Mouse (Mus musculus): ENCODE measurements around the gene Tnrc6c. TPM values are rescaled to one million over a fixed set of nuclear protein-coding genes. Genes with fewer than 3 reads are reported as not detected.

Gene Tnrc6c
- polyA plus RNA-seq, 1 experiment from 2014 or later = 20.0 TPM

DNA sequence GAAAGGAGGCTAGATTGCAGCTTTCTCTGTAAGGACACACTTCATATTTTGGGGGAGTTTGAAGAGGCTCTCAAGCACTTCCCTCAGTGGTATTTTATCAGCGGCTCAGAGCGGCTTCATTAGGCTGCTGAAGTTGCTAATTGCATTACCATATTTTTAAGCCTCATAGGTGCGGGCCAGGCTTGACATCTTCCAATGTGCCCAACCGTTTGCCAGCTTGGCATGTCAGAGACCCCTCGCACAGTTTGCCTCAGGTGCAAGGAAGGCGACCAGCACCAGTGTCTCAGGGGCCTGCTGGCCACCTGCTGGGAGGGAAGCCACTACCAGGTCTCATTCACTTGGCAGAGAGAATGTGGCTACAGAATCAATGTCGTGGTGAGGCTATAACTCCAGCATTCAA lies 41.2 kb upstream of the Tnrc6c start:
- no peaks in the 10 kb centered on the region for H3K27me3 ChIP-seq (replicated peaks; ENCODE audit: control insufficient read depth, insufficient read depth, low read length)
- H3K36me3 ChIP-seq (ENCODE audit: control insufficient read depth, insufficient read depth, low read length) = no peaks in the 10 kb centered on the region
- no peaks in the 10 kb centered on the region for H3K9me3 ChIP-seq (replicated peaks; ENCODE audit: control insufficient read depth, low read length)
- H3K9ac ChIP-seq (ENCODE audit: low read length) = no peak overlapping the region
- H3K4me2 ChIP-seq (ENCODE audit: low read length) = no peak overlapping the region
- WGBS = 37% methylated on average over 7 of the region's 7 CpGs
- peak; percentile 49 for DNase-seq (ENCODE audit: low spot score)
- no peak overlapping the region for H3K27ac ChIP-seq (ENCODE audit: low read depth, low read length)
- H3K4me3 ChIP-seq (ENCODE audit: low read depth, low read length) = no peak overlapping the region
- no peak for ATAC-seq
- H3K4me1 ChIP-seq (ENCODE audit: control insufficient read depth, insufficient read depth, low read length) = peaks cover 25% of the 10 kb centered on the region

DNA sequence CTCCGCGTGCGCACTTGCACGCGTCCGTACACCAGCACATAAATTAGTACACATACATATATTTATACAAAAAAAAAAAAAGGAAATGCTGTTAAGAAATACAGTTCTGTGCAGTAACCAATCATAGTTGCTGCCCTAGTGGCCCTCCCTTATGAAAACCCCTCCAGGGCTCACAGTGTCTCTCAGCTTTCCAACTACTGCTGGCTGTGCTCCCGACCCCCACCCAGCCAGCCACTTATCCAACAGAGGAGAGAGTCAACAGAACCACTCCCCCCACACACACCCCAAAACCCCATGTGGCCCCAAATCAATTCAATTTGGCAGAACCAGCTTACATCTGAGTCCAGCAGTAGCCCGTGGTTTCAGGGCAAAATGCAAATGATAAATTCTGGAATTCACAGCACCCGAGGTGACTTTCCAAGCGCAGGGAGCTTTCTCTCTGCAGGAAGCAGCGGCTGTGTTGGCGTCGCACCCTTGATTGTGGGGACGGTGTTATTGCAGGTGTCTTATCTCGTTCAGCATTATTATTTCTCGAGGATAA lies 36.7 kb upstream of the Tnrc6c start:
- Histone ChIP-seq H3K9ac (ENCODE audit: low read length) (peak overlapping the region; percentile 10; the same call in 1 of the 2 replicates), H3K27ac (ENCODE audit: low read depth, low read length) (peak overlapping the region; percentile 55; the same call in 1 of the 2 replicates), H3K27me3 (replicated peaks; ENCODE audit: control insufficient read depth, insufficient read depth, low read length) (no peaks in the 10 kb centered on the region), H3K36me3 (ENCODE audit: control insufficient read depth, insufficient read depth, low read length) (no peaks in the 10 kb centered on the region), H3K4me1 (ENCODE audit: control insufficient read depth, insufficient read depth, low read length) (peaks cover 16% of the 10 kb centered on the region), H3K4me3 (ENCODE audit: low read depth, low read length) (no peak overlapping the region), H3K4me2 (ENCODE audit: low read length) (peak overlapping the region; percentile 17; the same call in 1 of the 2 replicates), H3K9me3 (replicated peaks; ENCODE audit: control insufficient read depth, low read length) (no peaks in the 10 kb centered on the region)
- DNase-seq (ENCODE audit: low spot score) (no peak), ATAC-seq (no peak)
- WGBS = 23% methylated on average over 16 of the region's 16 CpGs

DNA sequence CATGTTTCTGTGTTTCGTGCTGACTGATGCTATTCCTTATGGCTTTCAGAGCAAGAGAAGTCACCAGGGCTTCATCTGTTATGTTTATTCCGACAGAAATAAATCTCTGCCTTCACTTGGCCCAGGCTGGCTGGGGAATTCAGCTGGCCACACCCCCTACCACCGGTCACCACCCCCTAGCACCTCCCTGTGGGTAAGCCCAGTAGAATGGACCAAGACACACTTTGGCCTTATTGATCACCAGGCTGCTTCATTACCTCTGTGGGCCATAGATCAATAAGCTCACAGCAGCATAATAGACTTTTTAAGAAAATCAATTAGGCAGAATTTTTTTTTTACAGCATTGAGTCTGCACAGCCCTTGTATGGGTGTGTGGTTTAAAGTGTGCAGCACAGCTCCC lies 35.9 kb upstream of the Tnrc6c start:
- Histone ChIP-seq H3K9ac (ENCODE audit: low read length) (no peak overlapping the region; the same call in 1 of the 2 replicates), H3K9me3 (replicated peaks; ENCODE audit: control insufficient read depth, low read length) (no peaks in the 10 kb centered on the region), H3K4me2 (ENCODE audit: low read length) (no peak overlapping the region; the same call in 1 of the 2 replicates), H3K4me3 (ENCODE audit: low read depth, low read length) (no peak overlapping the region), H3K27me3 (replicated peaks; ENCODE audit: control insufficient read depth, insufficient read depth, low read length) (no peaks in the 10 kb centered on the region), H3K36me3 (ENCODE audit: control insufficient read depth, insufficient read depth, low read length) (no peaks in the 10 kb centered on the region), H3K4me1 (ENCODE audit: control insufficient read depth, insufficient read depth, low read length) (peaks cover 16% of the 10 kb centered on the region), H3K27ac (ENCODE audit: low read depth, low read length) (peak overlapping the region; percentile 55; the same call in 1 of the 2 replicates)
- WGBS = 18% methylated on average over 3 of the region's 3 CpGs
- DNase-seq (ENCODE audit: low spot score) = no peak
- ATAC-seq = no peak; the same call in 1 of the 2 replicates

DNA sequence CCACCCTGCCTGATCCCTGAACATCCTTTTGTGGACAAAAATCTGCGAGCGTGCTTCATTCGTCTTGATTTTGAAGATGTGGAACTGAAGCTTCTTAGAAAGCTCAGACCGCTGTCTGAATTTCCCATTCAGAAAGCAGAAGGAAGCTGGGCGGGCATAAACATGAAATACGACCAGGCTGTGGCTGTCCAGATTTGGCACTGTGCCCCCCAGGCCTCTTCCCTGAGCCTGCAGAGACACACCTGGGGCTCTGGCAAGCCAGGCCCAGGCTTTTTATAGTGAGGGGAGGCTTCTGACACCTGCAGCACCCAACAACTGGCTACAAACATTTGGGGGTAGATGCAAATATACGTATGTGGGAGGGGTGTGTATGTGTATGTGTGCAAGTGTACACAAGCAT lies 35.3 kb upstream of the Tnrc6c start:
- no peak overlapping the region for H3K4me3 ChIP-seq (ENCODE audit: low read depth, low read length)
- no peaks in the 10 kb centered on the region for H3K27me3 ChIP-seq (replicated peaks; ENCODE audit: control insufficient read depth, insufficient read depth, low read length)
- no peaks in the 10 kb centered on the region for H3K36me3 ChIP-seq (ENCODE audit: control insufficient read depth, insufficient read depth, low read length)
- peaks cover 16% of the 10 kb centered on the region for H3K4me1 ChIP-seq (ENCODE audit: control insufficient read depth, insufficient read depth, low read length)
- ATAC-seq (no peak), DNase-seq (ENCODE audit: low spot score) (no peak)
- no peak overlapping the region; the same call in 1 of the 2 replicates for H3K27ac ChIP-seq (ENCODE audit: low read depth, low read length)
- H3K9me3 ChIP-seq (replicated peaks; ENCODE audit: control insufficient read depth, low read length) = no peaks in the 10 kb centered on the region
- 62% methylated on average over 7 of the region's 7 CpGs for WGBS
- no peak overlapping the region for H3K9ac ChIP-seq (ENCODE audit: low read length)
- no peak overlapping the region for H3K4me2 ChIP-seq (ENCODE audit: low read length)

DNA sequence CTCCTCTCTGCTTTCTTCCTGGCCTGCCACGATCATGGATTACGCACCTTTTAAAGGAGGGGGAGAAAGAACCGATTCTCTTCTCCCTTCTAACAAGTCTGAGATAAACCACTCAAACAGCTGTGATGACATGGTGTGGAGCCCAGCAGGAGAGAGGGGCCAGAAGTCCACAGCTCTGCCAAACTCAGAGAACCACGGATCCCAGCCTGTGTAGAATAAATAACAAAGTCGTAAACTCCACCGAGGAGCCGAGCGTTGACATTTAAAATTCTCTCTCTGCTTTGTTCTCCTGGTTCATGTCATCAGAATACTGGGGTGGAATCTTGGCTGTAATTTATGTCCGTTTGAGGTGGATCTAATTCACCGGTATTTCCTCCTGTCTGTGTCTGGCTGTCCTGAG lies 34.5 kb upstream of the Tnrc6c start:
- 72% methylated on average over 10 of the region's 10 CpGs for WGBS
- Histone ChIP-seq H3K9me3 (replicated peaks; ENCODE audit: control insufficient read depth, low read length) (no peaks in the 10 kb centered on the region), H3K9ac (ENCODE audit: low read length) (no peak overlapping the region), H3K4me3 (ENCODE audit: low read depth, low read length) (no peak overlapping the region), H3K27ac (ENCODE audit: low read depth, low read length) (no peak overlapping the region), H3K4me1 (ENCODE audit: control insufficient read depth, insufficient read depth, low read length) (peaks cover 16% of the 10 kb centered on the region), H3K4me2 (ENCODE audit: low read length) (no peak overlapping the region), H3K36me3 (ENCODE audit: control insufficient read depth, insufficient read depth, low read length) (no peaks in the 10 kb centered on the region), H3K27me3 (replicated peaks; ENCODE audit: control insufficient read depth, insufficient read depth, low read length) (no peaks in the 10 kb centered on the region)
- ATAC-seq (no peak), DNase-seq (ENCODE audit: low spot score) (no peak)

DNA sequence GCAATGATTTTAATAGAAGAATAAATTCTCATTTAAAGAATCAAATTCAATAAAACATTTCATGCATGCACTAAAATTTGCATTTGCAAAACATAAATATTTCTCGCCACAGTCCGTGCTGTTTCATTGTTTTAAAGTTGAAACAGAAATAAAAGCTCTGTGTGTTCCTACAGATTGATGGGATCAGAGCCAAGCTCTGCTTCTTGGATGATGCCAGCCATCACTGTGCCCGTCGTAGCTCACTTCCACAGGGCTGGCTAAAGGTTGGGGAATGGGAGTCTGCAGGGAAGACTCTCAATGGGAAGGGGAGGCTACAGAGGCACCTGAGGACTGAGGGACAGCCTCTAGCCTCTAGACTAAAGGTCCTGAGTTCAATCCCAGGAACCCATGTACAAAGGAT lies 28.9 kb upstream of the Tnrc6c start:
- peak overlapping the region; percentile 48; the same call in 1 of the 2 replicates for H3K27ac ChIP-seq (ENCODE audit: low read depth, low read length)
- no peak for DNase-seq (ENCODE audit: low spot score)

DNA sequence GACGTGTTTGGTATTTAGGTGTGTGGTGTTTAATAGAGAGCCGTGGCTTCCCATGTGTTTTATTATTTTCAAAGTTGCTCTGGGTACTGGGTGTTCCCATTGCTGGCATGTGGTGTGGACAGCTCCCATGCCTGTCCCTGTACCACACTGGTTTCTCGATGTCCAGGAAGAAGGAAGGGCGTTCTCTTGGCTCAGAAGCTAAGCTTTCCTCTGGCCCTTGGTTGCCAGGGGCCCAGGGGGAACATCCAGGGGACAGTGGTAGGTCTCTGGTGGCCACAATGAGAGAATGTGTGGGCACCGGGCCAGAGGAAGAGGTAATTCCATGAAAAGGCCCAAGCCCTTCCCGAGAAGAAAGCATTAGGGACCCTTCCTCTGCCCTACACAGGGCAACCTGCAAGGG lies 27.5 kb upstream of the Tnrc6c start:
- Histone ChIP-seq H3K4me3 (ENCODE audit: low read depth, low read length) (no peak overlapping the region), H3K4me1 (ENCODE audit: control insufficient read depth, insufficient read depth, low read length) (peaks cover 30% of the 10 kb centered on the region), H3K9ac (ENCODE audit: low read length) (peak overlapping the region; percentile 48; the same call in 1 of the 2 replicates), H3K4me2 (ENCODE audit: low read length) (peak overlapping the region; percentile 44; the same call in 1 of the 2 replicates), H3K9me3 (replicated peaks; ENCODE audit: control insufficient read depth, low read length) (no peaks in the 10 kb centered on the region), H3K36me3 (ENCODE audit: control insufficient read depth, insufficient read depth, low read length) (no peaks in the 10 kb centered on the region), H3K27me3 (replicated peaks; ENCODE audit: control insufficient read depth, insufficient read depth, low read length) (no peaks in the 10 kb centered on the region), H3K27ac (ENCODE audit: low read depth, low read length) (peak overlapping the region; percentile 93)
- no peak for DNase-seq (ENCODE audit: low spot score)
- no peak for ATAC-seq
- 49% methylated on average over 6 of the region's 6 CpGs for WGBS

More for the DNA sequence above, 28.9 kb upstream of the Tnrc6c start:
- no peak overlapping the region for H3K4me3 ChIP-seq (ENCODE audit: low read depth, low read length)
- H3K4me1 ChIP-seq (ENCODE audit: control insufficient read depth, insufficient read depth, low read length) = peaks cover 30% of the 10 kb centered on the region
- no peak overlapping the region for H3K4me2 ChIP-seq (ENCODE audit: low read length)
- WGBS = 30% methylated on average over 4 of the region's 4 CpGs
- H3K36me3 ChIP-seq (ENCODE audit: control insufficient read depth, insufficient read depth, low read length) = no peaks in the 10 kb centered on the region
- no peak overlapping the region for H3K9ac ChIP-seq (ENCODE audit: low read length)
- no peak for ATAC-seq
- no peaks in the 10 kb centered on the region for H3K9me3 ChIP-seq (replicated peaks; ENCODE audit: control insufficient read depth, low read length)
- no peaks in the 10 kb centered on the region for H3K27me3 ChIP-seq (replicated peaks; ENCODE audit: control insufficient read depth, insufficient read depth, low read length)

DNA sequence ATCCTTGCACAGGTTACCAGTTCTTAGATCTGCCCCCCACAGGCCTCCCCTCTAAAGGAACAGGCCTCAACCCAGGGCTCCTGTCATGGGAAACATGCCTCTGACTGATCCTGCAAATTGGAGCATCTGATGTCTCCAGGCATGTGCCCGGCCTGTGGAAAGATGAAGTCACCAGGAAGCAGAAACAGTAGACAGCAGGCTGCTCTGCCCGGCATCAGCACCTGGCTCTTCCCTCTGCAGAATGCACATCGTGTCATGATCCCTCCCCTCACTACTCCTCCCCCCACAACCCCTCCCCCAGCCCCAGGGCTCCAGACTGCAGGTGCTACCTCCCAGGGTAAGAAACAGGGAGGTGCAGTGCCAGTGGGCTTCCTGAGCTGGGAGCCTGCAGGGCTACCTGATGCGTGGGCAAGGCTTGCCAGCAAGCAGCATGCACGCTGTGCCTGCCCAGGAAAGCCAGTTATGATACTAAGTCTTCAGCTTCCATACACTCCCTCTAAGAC lies 27.0 kb upstream of the Tnrc6c start:
- ATAC-seq (peak; percentile 25; the same call in 1 of the 2 replicates), DNase-seq (ENCODE audit: low spot score) (peak; percentile 62)
- H3K4me1 ChIP-seq (ENCODE audit: control insufficient read depth, insufficient read depth, low read length) = peaks cover 30% of the 10 kb centered on the region
- no peaks in the 10 kb centered on the region for H3K36me3 ChIP-seq (ENCODE audit: control insufficient read depth, insufficient read depth, low read length)
- 14% methylated on average over 5 of the region's 5 CpGs for WGBS
- peak overlapping the region; percentile 44 for H3K4me2 ChIP-seq (ENCODE audit: low read length)
- H3K27ac ChIP-seq (ENCODE audit: low read depth, low read length) = peak overlapping the region; percentile 93
- no peaks in the 10 kb centered on the region for H3K27me3 ChIP-seq (replicated peaks; ENCODE audit: control insufficient read depth, insufficient read depth, low read length)
- 0 out of 2 replicates have a peak overlapping the region, but pooled peaks have one; percentile 19 for H3K4me3 ChIP-seq (ENCODE audit: low read depth, low read length)
- H3K9ac ChIP-seq (ENCODE audit: low read length) = peak overlapping the region; percentile 48; the same call in 1 of the 2 replicates
- no peaks in the 10 kb centered on the region for H3K9me3 ChIP-seq (replicated peaks; ENCODE audit: control insufficient read depth, low read length)

DNA sequence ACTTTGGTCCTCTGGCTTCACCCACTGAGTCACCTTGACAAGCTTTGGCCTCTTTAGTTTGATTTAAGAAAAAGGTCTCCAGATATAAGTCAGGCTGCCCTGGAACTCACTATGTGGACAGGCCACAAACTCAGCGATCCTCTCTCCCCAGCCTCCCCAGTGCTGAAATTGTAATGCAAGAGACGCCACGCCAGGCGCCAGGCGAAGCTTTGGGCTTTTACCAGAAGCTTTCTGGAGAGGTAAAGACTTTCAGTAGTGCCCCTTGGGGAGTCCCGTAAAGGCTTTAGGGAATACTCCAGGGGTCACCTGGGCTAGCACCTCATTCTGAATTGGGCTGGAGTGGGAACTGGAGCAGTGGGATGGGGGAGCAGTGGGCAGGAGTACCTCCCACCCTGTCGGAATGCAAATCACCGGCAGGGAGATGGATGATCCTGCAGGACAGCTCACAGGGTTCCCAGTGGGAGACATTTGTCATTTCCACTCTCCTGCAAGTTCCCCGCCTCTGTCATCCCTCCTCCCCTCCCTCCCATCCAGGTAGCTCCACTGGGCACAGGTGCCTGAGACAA lies 26.3 kb upstream of the Tnrc6c start:
- Histone ChIP-seq H3K4me2 (ENCODE audit: low read length) (peak overlapping the region; percentile 44), H3K9ac (ENCODE audit: low read length) (peak overlapping the region; percentile 48; the same call in 1 of the 2 replicates), H3K27me3 (replicated peaks; ENCODE audit: control insufficient read depth, insufficient read depth, low read length) (no peaks in the 10 kb centered on the region), H3K27ac (ENCODE audit: low read depth, low read length) (peak overlapping the region; percentile 93), H3K9me3 (replicated peaks; ENCODE audit: control insufficient read depth, low read length) (no peaks in the 10 kb centered on the region), H3K4me1 (ENCODE audit: control insufficient read depth, insufficient read depth, low read length) (peaks cover 30% of the 10 kb centered on the region), H3K4me3 (ENCODE audit: low read depth, low read length) (peak overlapping the region; percentile 19), H3K36me3 (ENCODE audit: control insufficient read depth, insufficient read depth, low read length) (no peaks in the 10 kb centered on the region)
- peak; percentile 60 for ATAC-seq
- peak; percentile 60 for DNase-seq (ENCODE audit: low spot score)
- 3% methylated on average over 9 of the region's 9 CpGs for WGBS
